Mouse (Mus musculus) heart, postnatal 0 days (tissue): ENCODE measurements around the gene Ppbp. TPM values are rescaled to one million over a fixed set of nuclear protein-coding genes. Genes with fewer than 3 reads are reported as not detected.
"Not testable (repeated sequence)": the region's sequence is repeated elsewhere in the genome, so short reads cannot be mapped to it uniquely, and the experiment has no call there.

Source experiments
- ATAC-seq: fragments of 200-750 bp; cut with Nextera tagmentation; 2 replicates; pipeline ENCODE4 v1.8.0; 2017; ENCODE audit warnings: low read depth, moderate number of reproducible peaks, moderate library complexity; ENCODE audit not compliant: insufficient read depth
- DNase-seq: peaks from one replicate; pipeline ENCODE4 v3.0.0-alpha.2; 2016; ENCODE audit warnings: low spot score
- H3K27ac ChIP-seq: fragments of 300-500 bp; sonication (generic); 2 replicates; pipeline ENCODE4 v1.5.1; 2014; ENCODE audit warnings: low read depth, mild to moderate bottlenecking
- H3K27me3 ChIP-seq: fragments of 300-500 bp; sonication (generic); 2 replicates; pipeline ENCODE4 v1.6.1; 2014; ENCODE audit warnings: low read length, mixed read lengths; ENCODE audit not compliant: control insufficient read depth, insufficient read depth
- H3K36me3 ChIP-seq: fragments of 300-500 bp; sonication (generic); replicated peaks from 2 replicates; pipeline ENCODE4 v1.6.1; 2014; ENCODE audit warnings: low read length, mixed read lengths; ENCODE audit not compliant: control insufficient read depth, insufficient read depth
- H3K4me1 ChIP-seq: fragments of 300-500 bp; sonication (generic); 2 replicates; pipeline ENCODE4 v1.6.1; 2014; ENCODE audit warnings: antibody characterized with exemption; ENCODE audit not compliant: control insufficient read depth, insufficient read depth
- H3K4me2 ChIP-seq: fragments of 300-500 bp; sonication (generic); 2 replicates; pipeline ENCODE4 v1.6.1; 2014; ENCODE audit warnings: low read depth, mild to moderate bottlenecking, low read length, moderate library complexity
- H3K4me3 ChIP-seq: fragments of 300-500 bp; sonication (generic); 2 replicates; pipeline ENCODE4 v1.5.1; 2014; ENCODE audit warnings: low read depth, low read length
- H3K9ac ChIP-seq: fragments of 300-500 bp; sonication (generic); replicated peaks from 2 replicates; pipeline ENCODE4 v1.6.1; 2014; ENCODE audit warnings: low read depth, low read length, mixed read lengths
- H3K9me3 ChIP-seq: fragments of 300-500 bp; sonication (generic); replicated peaks from 2 replicates; pipeline ENCODE4 v1.6.1; 2016; ENCODE audit warnings: low read length; ENCODE audit not compliant: control insufficient read depth
- CTCF ChIP-seq: IDR thresholded peaks from 2 replicates; pipeline ENCODE4 v1.5.1; 2016; ENCODE audit warnings: antibody characterized with exemption, control low read depth, low read depth
- EP300 ChIP-seq: IDR thresholded peaks from 2 replicates; pipeline ENCODE4 v1.6.1; 2016; ENCODE audit warnings: antibody characterized with exemption, low read depth
- WGBS: fragments of 180-500 bp; shearing (Covaris S2); extraction: QIAGEN DNeasy Blood & Tissue Kit; methylation state at CpG from one replicate; pipeline ENCODE4 v1.1.7; 2014; 5-methylcytosine and 5-hydroxymethylcytosine counted together
- polyA plus RNA-seq: library from polyadenylated mRNA; unstranded; fragments of >200 nt; fragmentation: Nextera tagmentation; extraction: Ambion mirVana; gene quantifications from 2 replicates; pipeline ENCODE4 v1.2.1, GENCODE M21; 2015
- total RNA-seq: library from RNA; depleted of rRNA; stranded (reverse); fragments of >200 nt; gene quantifications from 2 replicates; pipeline ENCODE4 v1.2.3, GENCODE M21; 2014; ENCODE audit warnings: low replicate concordance

Gene Ppbp
- total and polyA plus RNA-seq, 2 experiments from 2014 or later = 1.1 to 4.8 TPM

DNA sequence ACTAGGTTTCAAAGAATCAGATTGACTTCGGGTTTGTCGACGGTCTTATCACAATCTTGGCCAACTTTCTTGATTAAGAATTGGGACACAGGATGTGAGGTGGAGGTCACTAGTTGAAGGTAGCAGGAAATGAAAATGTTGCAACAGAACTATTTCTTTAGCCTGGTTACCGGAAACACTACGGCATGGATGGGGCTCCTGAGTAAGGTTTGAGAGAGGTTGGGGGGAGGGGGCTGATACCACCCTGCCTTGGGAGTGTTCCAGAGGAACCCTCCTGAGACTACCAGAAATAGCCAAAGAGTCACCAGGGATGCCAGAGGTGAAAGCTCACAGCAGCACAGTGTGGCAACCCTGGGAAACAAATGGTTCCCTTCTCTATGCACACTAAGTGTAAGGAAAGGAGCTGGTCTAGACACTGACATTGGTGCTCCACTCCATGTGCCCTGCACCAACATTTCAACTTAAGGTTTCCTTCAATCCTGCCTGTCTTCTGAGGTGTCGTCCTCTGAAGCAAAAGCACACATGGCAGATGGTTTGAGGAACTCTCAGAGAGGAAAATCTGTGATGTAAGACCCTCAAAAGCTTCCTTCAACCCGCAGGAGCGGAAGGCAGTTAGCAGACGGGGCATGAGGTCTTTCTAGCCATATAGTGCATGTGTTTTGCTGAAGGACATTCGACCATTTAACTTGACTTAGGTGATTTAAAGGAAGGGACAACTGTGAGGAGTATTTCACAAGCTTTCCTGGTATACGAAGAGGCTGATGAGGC, 21.2 kb downstream of the Ppbp start:
- no peak overlapping the region for H3K27ac ChIP-seq
- H3K9me3 ChIP-seq = no peaks in the 10 kb centered on the region
- 58% methylated on average over 11 of the region's 11 CpGs for WGBS
- TF ChIP-seq CTCF (no peak), EP300 (no peak)
- no peak overlapping the region for H3K9ac ChIP-seq
- H3K4me3 ChIP-seq = no peak overlapping the region
- H3K36me3 ChIP-seq = no peaks in the 10 kb centered on the region
- DNase-seq (no peak), ATAC-seq (no peak)
- H3K4me1 ChIP-seq = peaks cover 3% of the 10 kb centered on the region; the same call in 1 of the 2 replicates
- no peaks in the 10 kb centered on the region for H3K27me3 ChIP-seq
- no peak overlapping the region for H3K4me2 ChIP-seq

DNA sequence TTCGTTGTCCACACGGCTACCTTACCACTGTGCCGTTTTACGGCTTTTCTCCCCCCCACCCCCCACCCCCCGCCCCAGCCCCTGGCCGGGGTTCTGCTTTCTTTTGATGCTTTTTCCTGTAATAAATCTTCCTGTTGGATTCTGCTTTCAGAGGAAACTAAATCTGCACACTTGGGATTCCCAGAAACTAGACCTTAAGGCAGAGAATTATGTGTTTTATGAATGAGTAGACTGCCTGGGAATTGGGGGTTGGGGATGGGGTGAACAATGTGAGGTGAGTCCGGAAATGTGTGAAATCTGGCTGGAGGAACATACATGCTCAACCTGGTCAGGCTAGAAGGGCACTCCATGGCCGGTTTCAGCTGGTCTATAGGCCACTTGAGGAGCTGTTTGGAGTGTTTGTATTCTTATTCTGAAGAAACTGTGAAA, 21.8 kb downstream of the Ppbp start:
- Histone ChIP-seq H3K27ac (no peak overlapping the region), H3K4me3 (no peak overlapping the region), H3K36me3 (no peaks in the 10 kb centered on the region), H3K27me3 (no peaks in the 10 kb centered on the region), H3K9ac (no peak overlapping the region), H3K9me3 (no peaks in the 10 kb centered on the region), H3K4me2 (no peak overlapping the region), H3K4me1 (peaks cover 3% of the 10 kb centered on the region; the same call in 1 of the 2 replicates)
- DNase-seq = no peak
- TF ChIP-seq CTCF (no peak), EP300 (no peak)
- WGBS = 60% methylated on average over 8 of the region's 8 CpGs
- ATAC-seq = no peak

DNA sequence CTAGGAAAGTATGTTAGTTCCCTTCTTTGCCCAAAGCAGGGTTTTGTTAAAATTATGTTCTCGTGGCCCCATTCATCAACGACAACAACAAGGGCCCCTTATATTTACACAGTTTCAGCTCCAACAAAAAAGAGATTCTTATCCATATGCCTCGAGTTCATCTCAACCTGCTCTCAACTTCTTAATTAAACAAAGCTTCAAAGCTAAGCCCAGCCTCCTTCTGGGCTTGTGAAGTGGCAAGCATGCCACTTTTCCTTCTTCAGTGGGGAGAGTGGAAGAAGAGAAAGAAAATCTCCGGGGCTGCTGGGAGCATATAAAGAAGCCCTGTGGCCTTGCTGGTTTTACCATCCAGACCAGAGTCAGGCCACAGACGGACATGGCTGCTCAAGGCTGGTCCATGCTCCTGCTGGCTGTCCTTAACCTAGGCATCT, 25.9 kb downstream of the Ppbp start, which contains the start of gene Cxcl15:
Gene Cxcl15 (plus strand): TSS at position 340 of the 431 bp plus-strand sequence.
- WGBS = 66% methylated on average over 5 of the region's 5 CpGs
- no peak for TF ChIP-seq CTCF
- no peak for TF ChIP-seq EP300
- ATAC-seq = no peak
- no peak for DNase-seq
- Histone ChIP-seq H3K9ac (no peak within 1 kb of the TSS), H3K27me3 (no peaks in the 10 kb centered on the region), H3K4me1 (no peaks in the 10 kb centered on the region), H3K4me3 (no peak within 1 kb of the TSS), H3K27ac (no peak within 1 kb of the TSS), H3K36me3 (no peaks in the 10 kb centered on the region), H3K4me2 (no peak within 1 kb of the TSS), H3K9me3 (no peaks in the 10 kb centered on the region)

DNA sequence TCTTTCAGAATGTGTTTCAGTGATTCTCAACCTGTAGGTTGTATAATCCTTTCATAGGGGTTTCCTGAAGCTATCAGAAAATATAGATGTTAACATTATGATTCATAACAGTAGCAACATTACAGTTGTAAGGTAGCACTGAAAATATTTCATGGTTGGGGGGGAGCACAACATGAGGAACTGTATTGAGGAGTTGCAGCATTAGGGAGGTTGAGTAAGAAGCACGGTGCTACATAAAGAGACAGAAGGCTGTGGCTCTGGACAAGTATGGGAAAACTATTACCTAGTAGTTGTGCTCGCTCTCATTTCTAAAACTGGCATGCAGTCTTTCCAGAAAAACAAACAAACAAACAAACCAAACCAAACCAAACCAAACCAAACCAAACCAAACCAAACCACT, 27.1 kb downstream of the Ppbp start:
- H3K4me2 ChIP-seq, DNase-seq, ATAC-seq, H3K27ac ChIP-seq, H3K4me3 ChIP-seq, H3K9ac ChIP-seq, H3K36me3 ChIP-seq, H3K9me3 ChIP-seq, H3K4me1 ChIP-seq, H3K27me3 ChIP-seq: not testable (repeated sequence)
- 74% methylated on average over 2 of the region's 2 CpGs for WGBS

DNA sequence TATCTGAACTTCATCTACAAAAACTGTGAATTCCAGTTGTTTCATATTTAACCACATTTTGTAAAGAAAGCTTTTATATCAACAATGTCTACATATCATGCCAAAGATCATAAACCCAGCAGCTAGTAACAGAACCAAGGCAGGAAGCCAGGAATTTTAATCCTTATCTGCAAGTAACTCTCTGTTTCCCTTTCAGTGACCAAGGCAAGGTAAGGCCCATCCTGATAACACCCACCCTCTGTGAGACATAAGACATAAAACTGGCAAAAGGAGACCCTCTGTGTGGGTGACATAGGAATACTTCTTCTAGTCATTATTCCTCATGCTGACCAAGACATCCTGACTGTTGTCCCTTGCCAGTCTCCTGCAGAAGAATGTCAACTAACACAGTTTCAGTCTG, 36.3 kb downstream of the Ppbp start:
- ATAC-seq = no peak
- no peak for DNase-seq
- H3K27me3 ChIP-seq = no peaks in the 10 kb centered on the region

DNA sequence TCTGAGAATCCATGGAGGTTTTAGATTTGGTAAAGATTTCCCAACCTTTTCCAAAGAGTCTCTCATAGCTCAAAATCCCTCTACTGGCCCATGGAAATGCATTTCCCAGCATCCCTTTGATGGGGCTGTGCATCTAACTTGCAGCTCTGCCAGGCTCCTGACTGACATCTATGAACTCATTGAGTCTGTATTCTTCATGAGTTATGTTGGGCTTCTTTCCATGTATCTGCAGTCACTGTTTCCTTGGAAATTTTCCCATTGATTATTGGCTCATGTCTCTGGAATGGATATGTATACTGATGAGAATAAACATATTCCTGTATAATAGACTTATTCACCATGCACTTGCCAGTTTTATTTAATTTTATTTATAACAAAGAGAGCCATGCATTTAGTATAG, 37.7 kb downstream of the Ppbp start:
- DNase-seq (no peak), ATAC-seq (no peak)
- Histone ChIP-seq H3K4me3 (no peak overlapping the region), H3K9ac (no peak overlapping the region), H3K4me2 (no peak overlapping the region), H3K27ac (no peak overlapping the region), H3K36me3 (no peaks in the 10 kb centered on the region), H3K4me1 (no peaks in the 10 kb centered on the region), H3K27me3 (no peaks in the 10 kb centered on the region), H3K9me3 (no peaks in the 10 kb centered on the region)
- TF ChIP-seq EP300 (no peak), CTCF (no peak)

More for the DNA sequence above, 36.3 kb downstream of the Ppbp start:
- Histone ChIP-seq H3K27ac (no peak overlapping the region), H3K4me2 (no peak overlapping the region), H3K4me3 (no peak overlapping the region), H3K36me3 (no peaks in the 10 kb centered on the region), H3K9me3 (no peaks in the 10 kb centered on the region), H3K4me1 (no peaks in the 10 kb centered on the region), H3K9ac (no peak overlapping the region)
- TF ChIP-seq CTCF (no peak), EP300 (no peak)
